Mouse (Mus musculus) stomach, postnatal 0 days (tissue): ENCODE results near the gene Gm28047. TPM values are rescaled to one million over a fixed set of nuclear protein-coding genes. Genes with fewer than 3 reads are reported as not detected.

Experiments
- ATAC-seq: fragments of 200-750 bp; cut with Nextera tagmentation; 2 replicates; pipeline ENCODE4 v1.8.0; 2017; ENCODE audit not compliant: low FRiP score, low TSS enrichment
- DNase-seq: peaks from one replicate; pipeline ENCODE4 v3.0.0-alpha.2; 2016; ENCODE audit warnings: low spot score
- H3K27ac ChIP-seq: fragments of 300-500 bp; sonication (generic); replicated peaks from 2 replicates; pipeline ENCODE4 v1.5.1; 2014; ENCODE audit warnings: mild to moderate bottlenecking, control low read depth
- H3K27me3 ChIP-seq: fragments of 300-500 bp; sonication (generic); 2 replicates; pipeline ENCODE4 v1.6.1; 2014; ENCODE audit warnings: low read length; ENCODE audit not compliant: control insufficient read depth, insufficient read depth
- H3K36me3 ChIP-seq: fragments of 300-500 bp; sonication (generic); 2 replicates; pipeline ENCODE4 v1.6.1; 2014; ENCODE audit warnings: low read length, mixed read lengths; ENCODE audit not compliant: control insufficient read depth, insufficient read depth
- H3K4me1 ChIP-seq: fragments of 300-500 bp; sonication (generic); replicated peaks from 2 replicates; pipeline ENCODE4 v1.6.1; 2014; ENCODE audit warnings: antibody characterized with exemption; ENCODE audit not compliant: control insufficient read depth, insufficient read depth
- H3K4me2 ChIP-seq: fragments of 300-500 bp; sonication (generic); replicated peaks from 2 replicates; pipeline ENCODE4 v1.6.1; 2014; ENCODE audit warnings: low read depth, mild to moderate bottlenecking, control low read depth, moderate library complexity
- H3K4me3 ChIP-seq: fragments of 300-500 bp; sonication (generic); 2 replicates; pipeline ENCODE4 v1.5.1; 2014; ENCODE audit warnings: low read depth, low read length, control low read depth
- H3K9ac ChIP-seq: fragments of 300-500 bp; sonication (generic); 2 replicates; pipeline ENCODE4 v1.6.1; 2014; ENCODE audit warnings: mild to moderate bottlenecking, low read length, control low read depth, mixed read lengths
- H3K9me3 ChIP-seq: fragments of 300-500 bp; sonication (generic); 2 replicates; pipeline ENCODE4 v1.6.1; 2016; ENCODE audit warnings: low read length; ENCODE audit not compliant: control insufficient read depth
- CTCF ChIP-seq: IDR thresholded peaks from 2 replicates; pipeline ENCODE4 v1.5.1; 2016; ENCODE audit warnings: antibody characterized with exemption, low read depth, mild to moderate bottlenecking, moderate library complexity
- EP300 ChIP-seq: optimal IDR thresholded peaks from 2 replicates; pipeline ENCODE3; 2016; ENCODE audit warnings: antibody characterized with exemption
- WGBS: fragments of 180-500 bp; shearing (Covaris S2); extraction: QIAGEN DNeasy Blood & Tissue Kit; methylation state at CpG from one replicate; pipeline ENCODE4 v1.1.7; 2014; 5-methylcytosine and 5-hydroxymethylcytosine counted together
- polyA plus RNA-seq: library from polyadenylated mRNA; unstranded; fragments of >200 nt; fragmentation: Nextera tagmentation; extraction: Ambion mirVana; gene quantifications from 2 replicates; pipeline ENCODE4 v1.2.1, GENCODE M21; 2015

Gm28047 gene
- polyA plus RNA-seq, 1 experiment from 2014 or later: not detected

- DNase-seq: no peak
- H3K9ac ChIP-seq: peak overlapping the region; percentile 85
- TF ChIP-seq EP300: no peak
- TF ChIP-seq CTCF: no peak
- ATAC-seq: no peak
- H3K36me3 ChIP-seq: peaks cover 8% of the 10 kb centered on the region; the same call in 1 of the 2 replicates
- no peaks in the 10 kb centered on the region for H3K27me3 ChIP-seq
- H3K4me2 ChIP-seq: peak overlapping the region; percentile 91
- WGBS: 56% methylated on average over 15 of the region's 17 CpGs
- no peaks in the 10 kb centered on the region for H3K9me3 ChIP-seq
- peak overlapping the region; percentile 53 for H3K27ac ChIP-seq
- no peaks in the 10 kb centered on the region for H3K4me1 ChIP-seq
- peak overlapping the region; percentile 64 for H3K4me3 ChIP-seq
Measured at GRCm38 (mm10) chr15:102519211-102520141, 105.4 kb downstream of the Gm28047 start.

DNA sequence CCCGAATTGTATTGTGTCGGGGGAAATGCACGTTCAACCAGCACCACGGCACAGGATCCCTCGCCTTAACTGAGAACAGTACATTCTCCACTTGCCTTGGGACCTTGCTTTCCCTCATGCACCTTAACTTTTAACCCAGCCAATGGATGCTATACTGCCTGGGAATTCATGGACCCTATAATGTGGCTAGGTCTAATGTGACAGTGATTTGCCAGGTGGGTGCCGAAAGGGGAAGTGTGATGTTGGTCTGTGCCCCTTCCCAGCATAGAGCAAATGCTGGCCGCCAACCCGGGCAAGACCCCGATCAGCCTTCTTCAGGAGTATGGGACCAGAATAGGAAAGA lies 106.0 kb downstream of the Gm28047 start:
- ATAC-seq (no peak), DNase-seq (no peak)
- peak overlapping the region; percentile 91 for H3K4me2 ChIP-seq
- H3K4me3 ChIP-seq: peak overlapping the region; percentile 64
- no peaks in the 10 kb centered on the region for H3K27me3 ChIP-seq
- H3K9me3 ChIP-seq: no peaks in the 10 kb centered on the region
- peaks cover 4% of the 10 kb centered on the region; the same call in 1 of the 2 replicates for H3K36me3 ChIP-seq
- H3K9ac ChIP-seq: peak overlapping the region; percentile 85
- no peaks in the 10 kb centered on the region for H3K4me1 ChIP-seq
- peak overlapping the region; percentile 99 for H3K27ac ChIP-seq
- TF ChIP-seq EP300 (no peak), CTCF (no peak)
- WGBS: 11% methylated on average over 9 of the region's 9 CpGs

- no peak for TF ChIP-seq CTCF
- no peak for TF ChIP-seq EP300
- Histone ChIP-seq H3K9me3 (no peaks in the 10 kb centered on the region), H3K4me3 (peak within 1 kb of the TSS; percentile 64), H3K27ac (peak within 1 kb of the TSS; percentile 99), H3K27me3 (no peaks in the 10 kb centered on the region), H3K9ac (peak within 1 kb of the TSS; percentile 85), H3K36me3 (peaks cover 3% of the 10 kb centered on the region; the same call in 1 of the 2 replicates), H3K4me2 (peak within 1 kb of the TSS; percentile 91), H3K4me1 (no peaks in the 10 kb centered on the region)
- ATAC-seq (peak; percentile 95), DNase-seq (peak; percentile 100)
- WGBS: under 1% methylated on average over 59 of the region's 60 CpGs
Measured at GRCm38 (mm10) chr15:102517976-102518858, 106.7 kb downstream of the Gm28047 start, which contains the start of gene Tarbp2. Tarbp2 (plus strand) TSS chr15:102518192.

- no peaks in the 10 kb centered on the region for H3K9me3 ChIP-seq
- ATAC-seq: no peak
- DNase-seq: no peak
- H3K27me3 ChIP-seq: no peaks in the 10 kb centered on the region
- H3K9ac ChIP-seq: peak overlapping the region; percentile 62
- peak overlapping the region; percentile 82 for H3K27ac ChIP-seq
- H3K36me3 ChIP-seq: peaks cover 3% of the 10 kb centered on the region; the same call in 1 of the 2 replicates
- WGBS: under 1% methylated on average over 10 of the region's 10 CpGs
- H3K4me2 ChIP-seq: peak overlapping the region; percentile 91
- H3K4me1 ChIP-seq: no peaks in the 10 kb centered on the region
- no peak for TF ChIP-seq EP300
- TF ChIP-seq CTCF: no peak
- peak overlapping the region; percentile 64 for H3K4me3 ChIP-seq
Measured at GRCm38 (mm10) chr15:102517631-102517975, 107.3 kb downstream of the Gm28047 start.

GRCm38 (mm10) chr15:102516728-102517404 lies 108.0 kb downstream of the Gm28047 start, which contains the start of gene Map3k12:
Map3k12 (minus strand) TSS chr15:102517064.
- peak within 1 kb of the TSS; percentile 62 for H3K9ac ChIP-seq
- no peaks in the 10 kb centered on the region for H3K36me3 ChIP-seq
- peak; percentile 72 for DNase-seq
- H3K4me1 ChIP-seq: no peaks in the 10 kb centered on the region
- peak within 1 kb of the TSS; percentile 82 for H3K27ac ChIP-seq
- H3K4me3 ChIP-seq: peak within 1 kb of the TSS; percentile 64
- no peak for ATAC-seq
- H3K9me3 ChIP-seq: no peaks in the 10 kb centered on the region
- under 1% methylated on average over 43 of the region's 43 CpGs for WGBS
- H3K27me3 ChIP-seq: no peaks in the 10 kb centered on the region
- H3K4me2 ChIP-seq: peak within 1 kb of the TSS; percentile 91
- TF ChIP-seq CTCF (peak; percentile 23; the same call in 1 of the 2 replicates), EP300 (no peak)
